Mouse (Mus musculus) cerebellum, postnatal 4 days (tissue): ENCODE results near the gene BC051019.

Source experiments
- DNase-seq, 2 experiments: peaks; one replicate each; pipeline ENCODE4 v3.0.0; 2022; ENCODE audit warnings: low spot score in 2 of 2, mixed read lengths in 1 of 2

BC051019 gene

GRCm38 (mm10) chr7:109708961-109709382, 14.7 kb downstream of the BC051019 start:
- DNase-seq = no peak

DNA sequence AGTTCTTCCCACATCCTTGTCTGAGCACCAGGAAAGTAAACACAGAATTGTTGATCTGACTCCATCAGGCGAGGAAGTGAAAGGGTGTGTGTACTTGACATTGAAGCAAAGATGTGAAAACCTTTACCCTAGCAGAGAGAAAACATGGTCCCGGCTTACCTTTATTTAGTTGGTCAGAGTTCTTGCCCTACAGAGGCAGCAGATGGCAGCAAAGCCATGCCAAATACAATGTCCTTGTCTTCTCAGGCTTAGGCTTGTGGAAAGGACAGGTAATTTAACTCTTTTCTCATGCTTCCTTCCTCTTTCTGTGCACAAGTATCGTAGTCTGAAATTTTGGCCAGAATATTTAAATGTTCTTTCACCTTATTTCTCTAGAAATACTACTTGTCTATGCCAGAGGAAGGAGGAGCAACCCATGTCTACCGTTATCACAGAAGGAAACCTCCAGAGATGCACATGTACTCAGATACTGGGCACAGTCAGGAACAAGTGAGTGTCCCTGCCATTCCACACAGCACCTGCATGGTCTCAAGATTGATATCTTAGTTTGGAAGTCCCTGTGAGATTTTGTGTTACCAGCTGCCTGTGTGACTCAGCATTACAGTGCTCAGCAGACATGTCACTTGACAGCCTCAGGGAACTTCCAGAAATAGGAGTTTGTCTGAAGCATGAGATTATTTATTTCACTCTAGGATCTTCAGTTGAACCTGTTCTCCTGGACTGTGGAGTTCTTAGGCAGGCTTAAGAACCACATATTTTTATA, 16.4 kb downstream of the BC051019 start:
- peak in 1 of 2 experiments; percentile 38 for DNase-seq

DNA sequence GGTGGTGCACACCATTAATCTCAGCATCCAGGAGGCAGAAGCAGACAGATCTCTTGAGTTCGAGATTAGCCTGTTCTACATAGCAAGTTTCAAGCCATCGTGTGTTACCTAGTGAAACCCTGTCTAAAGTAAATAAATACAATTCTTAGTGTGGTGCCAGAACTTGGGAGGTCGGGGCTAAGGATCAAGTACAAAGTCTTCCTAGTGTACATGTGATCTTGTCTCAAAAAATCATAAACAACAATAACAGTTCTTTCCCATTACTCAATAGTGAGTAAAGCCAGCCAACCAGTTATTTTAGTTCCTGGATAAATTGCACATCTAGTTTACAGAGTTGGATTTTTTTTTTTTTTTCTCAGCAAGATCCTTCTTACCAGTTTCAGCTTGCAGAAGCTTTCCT, 19.2 kb downstream of the BC051019 start:
- DNase-seq = no peak

DNA sequence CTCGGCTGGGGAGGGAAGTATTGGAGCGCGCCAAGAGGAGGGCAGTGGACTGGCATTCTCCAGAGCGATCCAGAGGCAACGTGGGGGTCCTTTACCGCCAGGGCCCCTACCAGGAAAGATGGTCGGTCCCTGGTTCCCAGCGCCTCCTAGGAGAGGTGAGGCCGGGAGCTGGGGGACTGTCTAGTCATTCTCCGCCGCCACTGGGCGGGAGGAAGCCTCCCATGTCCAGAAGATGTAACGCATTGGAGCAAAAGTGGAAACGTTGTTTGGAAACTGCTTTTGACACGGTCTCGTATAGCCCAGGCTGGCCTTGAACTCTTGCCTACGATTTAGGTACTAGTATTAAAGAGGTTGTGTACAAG, 19.7 kb downstream of the BC051019 start:
- DNase-seq = no peak

- DNase-seq = peak; percentile 89 to 96
Observed at GRCm38 (mm10) chr7:109703190-109704015, 20.2 kb downstream of the BC051019 start, which contains the start of the genes St5 and Akip1. Gene St5 (minus strand): TSS chr7:109703605. Gene Akip1 (plus strand): TSS chr7:109703690.

GRCm38 (mm10) chr7:109702721-109703120, 20.9 kb downstream of the BC051019 start:
- DNase-seq = peak in 1 of 2 experiments; percentile 10

DNA sequence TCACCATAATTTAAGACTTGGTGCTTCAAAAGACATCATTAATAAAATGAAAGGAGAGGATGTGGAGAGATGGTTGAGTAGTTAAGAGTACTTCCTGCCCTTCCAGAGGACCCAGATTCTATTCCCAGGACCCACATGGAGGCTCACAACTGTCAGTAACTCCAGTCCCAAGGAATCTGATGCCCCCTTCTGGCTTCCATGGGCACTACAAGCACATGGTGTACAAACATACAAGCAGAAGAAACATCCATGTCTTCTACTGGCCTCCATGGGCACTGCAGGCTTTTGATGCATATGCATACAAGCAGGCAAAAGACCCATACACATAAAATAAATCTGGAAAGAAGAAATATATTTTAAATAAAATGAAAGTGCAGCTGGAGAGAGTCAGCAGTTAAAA, 23.4 kb downstream of the BC051019 start:
- DNase-seq = no peak

DNA sequence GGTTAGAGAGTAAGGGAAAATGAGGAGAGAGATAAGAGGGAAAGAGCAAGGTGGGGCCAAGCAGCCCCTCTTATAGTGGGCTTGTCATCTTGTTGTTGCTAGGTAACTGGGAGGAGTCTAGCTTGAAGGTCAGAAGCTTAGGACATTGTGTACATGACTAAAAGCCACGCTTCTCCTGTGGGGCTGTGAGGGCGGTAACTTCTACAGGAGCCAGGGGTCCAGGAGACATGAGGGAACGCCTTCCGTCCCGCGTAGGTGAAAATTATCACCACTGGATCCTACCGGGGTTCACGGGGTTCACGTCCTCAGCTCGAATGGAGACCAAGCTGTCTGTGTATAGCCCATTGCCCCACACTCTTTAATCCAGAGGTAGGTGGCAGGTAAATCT, 28.3 kb downstream of the BC051019 start:
- DNase-seq = no peak

GRCm38 (mm10) chr7:109694576-109695338, 28.9 kb downstream of the BC051019 start:
- no peak for DNase-seq

DNA sequence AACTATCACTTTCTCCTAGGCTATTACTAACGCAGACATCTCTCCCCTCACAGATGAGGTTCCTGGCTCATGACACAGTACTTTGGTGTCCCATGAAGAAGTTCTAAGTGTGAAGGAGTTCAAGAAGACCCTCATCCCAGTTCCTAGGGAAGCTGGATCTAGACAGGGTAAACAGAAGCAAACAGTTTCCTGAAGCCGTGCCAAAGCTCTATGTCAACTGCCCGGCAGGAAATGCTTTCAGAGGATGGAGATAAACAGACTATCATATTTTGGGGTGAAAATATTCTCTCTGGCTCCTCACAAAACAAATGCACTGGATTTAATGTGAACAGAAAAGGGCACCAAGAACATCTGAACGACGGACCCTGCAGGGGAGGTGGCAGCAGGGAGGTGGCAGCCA, 32.7 kb downstream of the BC051019 start:
- no peak for DNase-seq

GRCm38 (mm10) chr7:109690101-109690500, 33.5 kb downstream of the BC051019 start:
- DNase-seq = no peak

DNA sequence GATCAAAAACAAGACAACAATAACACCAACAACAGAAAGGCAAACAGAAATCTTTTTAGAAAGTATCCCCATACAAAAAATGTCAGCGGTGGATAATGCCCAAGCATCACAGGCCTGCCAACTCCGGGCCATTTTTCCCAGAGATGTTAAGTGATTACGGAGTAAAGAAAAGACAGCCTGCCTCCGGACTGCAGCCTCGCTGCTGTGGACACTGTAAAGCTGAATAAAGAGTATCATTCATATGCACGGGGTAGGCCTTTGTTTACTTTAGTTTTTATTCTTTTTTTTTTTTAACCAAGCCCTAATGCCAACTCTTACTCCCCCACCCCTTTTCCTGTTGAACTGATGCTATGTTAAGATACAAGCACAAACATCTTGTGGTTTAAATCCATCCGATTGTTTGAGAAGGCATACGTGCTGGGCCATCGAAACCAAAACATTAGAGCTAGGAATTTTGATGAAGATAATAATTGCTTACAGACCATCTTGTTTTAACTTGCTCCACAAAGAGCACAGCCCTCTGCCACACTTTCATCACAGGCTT, 37.0 kb downstream of the BC051019 start:
- DNase-seq = no peak

DNA sequence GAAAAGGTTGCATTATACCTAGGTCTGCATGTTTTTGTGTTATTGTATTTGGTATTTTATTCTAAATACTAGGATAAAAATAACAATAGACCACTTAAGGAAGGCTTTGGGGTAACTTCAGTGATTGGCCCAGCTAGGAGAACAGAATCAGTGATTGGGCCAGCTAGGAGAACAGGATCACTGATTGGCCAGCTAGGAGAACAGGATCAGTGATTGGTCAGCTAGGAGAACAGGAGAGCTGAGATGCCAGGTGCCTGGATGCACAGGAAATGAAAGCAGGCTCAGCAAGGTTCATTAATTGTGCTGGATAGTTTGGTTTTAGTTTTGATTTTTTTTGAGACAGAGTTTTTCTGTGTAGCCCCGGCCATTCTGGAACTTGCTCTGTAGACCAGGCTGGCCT, 42.8 kb downstream of the BC051019 start:
- DNase-seq = no peak

DNA sequence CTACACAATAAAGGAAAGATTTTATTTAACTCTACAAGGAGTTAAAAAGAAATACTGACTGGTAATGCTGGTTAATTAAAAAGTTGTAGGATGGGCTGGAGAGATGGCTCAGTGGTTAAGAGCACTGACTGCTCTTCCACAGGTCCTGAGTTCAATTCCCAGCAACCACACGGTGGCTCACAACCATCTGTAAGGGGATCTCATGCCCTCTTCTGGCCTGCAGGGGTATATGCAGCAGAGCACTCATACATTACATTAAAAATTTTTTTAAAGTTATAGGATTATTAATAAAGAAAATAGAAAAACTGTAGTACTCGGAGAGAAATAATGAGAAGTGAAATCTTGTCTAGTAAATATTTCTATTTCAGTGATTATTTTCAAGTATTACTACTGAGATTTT, 43.4 kb downstream of the BC051019 start:
- DNase-seq = no peak

- no peak for DNase-seq
Observed at GRCm38 (mm10) chr7:109674944-109675628, 48.6 kb downstream of the BC051019 start.

- DNase-seq = peak; percentile 38 to 39
Observed at GRCm38 (mm10) chr7:109671581-109672471, 51.8 kb downstream of the BC051019 start.

GRCm38 (mm10) chr7:109669426-109670170, 54.1 kb downstream of the BC051019 start:
- DNase-seq = no peak

DNA sequence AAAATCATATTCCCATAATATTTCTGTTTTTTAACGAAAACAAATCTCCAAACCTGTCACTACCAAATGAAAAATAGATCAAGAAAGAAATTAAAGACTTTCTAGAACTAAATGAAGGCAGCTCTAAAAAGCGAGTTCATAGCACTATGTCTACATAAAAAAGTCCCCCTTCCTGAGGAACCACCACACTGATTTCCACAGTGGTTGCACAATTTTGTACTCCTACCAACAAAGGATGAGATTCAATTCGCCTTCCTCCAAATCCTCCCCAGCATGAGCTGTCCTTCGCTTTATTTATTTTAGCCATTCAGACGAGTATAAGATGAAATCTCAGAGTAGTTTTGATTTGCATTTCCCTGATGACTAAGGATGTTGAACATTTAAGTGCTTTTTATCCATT, 57.0 kb downstream of the BC051019 start:
- no peak for DNase-seq

- no peak for DNase-seq
Observed at GRCm38 (mm10) chr7:109662626-109663025, 61.0 kb downstream of the BC051019 start.
